Mouse (Mus musculus) spleen, adult 18-20 months (tissue): ENCODE results near the gene Zbtb16.

Experiments used
- DNase-seq, 2 experiments: peaks; one replicate each; pipeline ENCODE4 v3.0.0; 2022; ENCODE audit warnings: mixed read lengths in 2 of 2

Zbtb16 gene

DNA sequence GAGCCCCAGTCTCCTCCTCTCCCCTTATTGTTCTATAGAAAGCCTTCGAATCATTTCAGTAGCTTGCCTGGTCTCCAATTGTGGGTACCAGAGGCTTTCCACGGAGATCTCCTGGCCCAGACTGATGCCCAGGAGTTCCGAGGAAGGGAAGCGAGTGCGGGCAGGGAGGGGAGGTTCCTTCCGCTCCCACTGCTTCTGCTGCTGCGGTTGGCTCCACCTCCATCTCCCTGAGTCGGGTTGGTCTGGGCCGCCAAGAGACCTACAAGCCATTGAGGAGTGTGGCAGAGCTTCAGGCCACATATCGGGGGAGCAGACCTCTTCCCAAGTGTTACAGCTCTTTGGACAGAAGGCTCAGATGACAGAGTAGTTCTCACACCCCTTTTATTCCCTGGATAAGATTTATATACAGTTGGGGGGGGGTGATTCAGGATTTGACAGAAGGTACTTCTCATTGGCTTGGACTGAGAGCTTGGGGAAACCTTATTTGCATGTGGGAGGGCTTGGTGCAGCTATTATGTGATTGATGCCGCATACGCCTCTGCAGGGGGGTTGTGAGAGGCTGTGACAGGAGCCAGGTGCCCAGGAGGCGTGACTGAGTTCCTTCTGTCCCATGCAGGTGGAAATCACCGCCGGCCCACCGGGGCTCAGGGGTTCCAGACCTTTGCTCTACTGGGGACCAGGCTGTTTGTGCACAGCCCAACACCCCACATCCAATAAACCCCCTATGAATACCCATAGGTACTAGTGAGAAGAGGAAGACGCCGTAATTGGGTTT lies 200.3 kb downstream of the Zbtb16 start:
- no peak for DNase-seq

DNA sequence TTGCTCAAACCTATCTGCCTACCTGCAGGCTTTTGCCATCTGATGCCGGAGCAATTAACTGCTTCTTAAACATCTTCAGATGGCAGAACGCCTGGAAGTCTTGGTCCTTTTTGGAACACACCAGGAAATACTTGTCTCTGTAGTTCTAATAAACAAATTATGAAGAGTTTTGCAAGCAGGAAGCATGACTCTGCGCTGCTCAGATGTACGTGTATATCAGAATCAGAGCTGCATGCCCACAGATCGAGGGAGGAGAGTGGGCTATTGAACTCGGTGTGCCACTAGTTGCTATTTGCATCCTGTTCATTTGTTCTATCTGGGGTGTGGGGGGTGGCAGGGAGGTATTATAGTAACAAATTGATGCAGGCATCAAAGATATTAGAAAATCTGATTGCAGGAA lies 202.9 kb downstream of the Zbtb16 start:
- no peak for DNase-seq

DNA sequence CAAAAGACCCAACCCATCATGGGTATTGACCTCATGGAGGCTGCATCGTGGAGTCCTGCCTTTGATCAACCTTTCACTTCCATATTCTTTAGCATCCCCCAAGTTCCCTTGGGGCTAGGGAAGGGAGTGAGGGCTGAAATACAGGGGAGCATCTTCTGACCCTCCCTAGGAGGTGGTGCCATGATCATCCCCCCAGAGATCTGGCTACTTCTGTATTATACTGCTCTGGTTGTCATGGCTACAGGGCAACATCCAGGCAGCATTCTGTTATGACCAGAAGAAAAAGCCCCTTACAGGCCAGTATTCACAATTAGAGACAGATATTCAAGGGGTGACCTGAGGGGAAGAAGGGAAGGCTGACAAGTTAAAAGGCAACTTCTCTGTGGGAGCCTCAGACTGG lies 216.8 kb downstream of the Zbtb16 start:
- DNase-seq, result no peak

DNA sequence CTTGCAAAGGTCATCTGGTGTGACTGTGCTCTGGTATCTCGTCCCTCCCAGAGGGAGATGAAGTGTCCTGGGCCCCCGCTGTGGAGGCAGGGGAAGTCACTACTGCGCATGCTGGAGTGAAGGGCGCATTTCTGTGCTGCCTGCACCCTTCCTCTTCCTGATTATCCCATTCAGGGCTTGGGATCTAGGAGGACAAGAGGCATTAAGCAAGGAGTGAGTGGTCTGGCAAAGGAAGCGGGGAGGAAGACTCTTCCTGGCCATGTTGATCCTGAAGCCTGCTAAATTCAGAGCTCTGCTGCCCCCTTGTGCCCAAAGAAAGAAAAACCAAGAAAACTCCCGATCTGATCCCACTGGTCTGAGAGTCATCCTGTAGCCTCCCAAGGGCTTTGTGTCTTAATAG lies 217.4 kb downstream of the Zbtb16 start:
- peak in 1 of 2 experiments; percentile 55 for DNase-seq

DNA sequence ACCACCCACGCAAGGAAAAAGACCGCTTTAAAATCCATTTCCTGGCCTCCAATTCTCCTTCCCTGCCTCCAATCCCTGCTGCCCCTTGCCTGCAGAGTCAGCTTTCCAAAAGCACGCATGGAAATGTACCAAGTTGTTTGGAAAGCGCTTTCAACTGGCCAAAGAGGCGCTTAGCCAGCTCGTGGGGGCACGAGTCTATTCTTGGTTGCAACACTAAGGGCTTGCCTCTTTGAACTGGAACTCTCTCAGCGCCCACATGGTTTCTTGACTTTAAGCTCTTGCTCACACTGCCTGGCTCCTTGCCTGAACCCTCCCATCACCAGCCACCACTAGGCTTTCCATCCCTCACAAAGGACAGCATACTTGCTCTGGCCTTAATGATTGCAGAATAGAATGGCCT lies 217.9 kb downstream of the Zbtb16 start:
- no peak for DNase-seq

DNA sequence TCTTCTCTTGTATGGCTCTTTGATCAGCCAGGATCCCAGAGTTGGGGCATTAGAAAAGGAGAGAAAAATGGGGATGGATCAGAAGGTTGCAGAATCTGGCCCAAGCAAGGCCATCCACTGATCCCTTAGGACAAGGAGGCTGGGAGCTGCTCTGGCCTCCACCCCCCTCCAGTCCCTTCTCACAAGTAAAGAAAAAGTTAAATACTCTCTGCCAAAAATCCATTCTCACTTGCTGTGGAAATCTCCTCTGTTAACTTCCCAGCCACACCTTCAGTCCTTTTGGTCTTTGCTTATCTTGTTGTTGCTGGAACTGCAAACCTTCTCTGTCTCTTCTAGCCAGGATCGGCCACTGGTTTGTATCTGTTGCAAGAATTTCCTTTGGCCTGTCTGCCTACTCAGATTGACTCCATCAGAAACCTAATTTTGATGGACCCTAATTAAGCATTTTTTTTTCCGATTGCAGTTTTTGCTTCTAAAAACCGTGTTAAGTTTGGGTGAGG lies 218.5 kb downstream of the Zbtb16 start:
- no peak for DNase-seq

DNA sequence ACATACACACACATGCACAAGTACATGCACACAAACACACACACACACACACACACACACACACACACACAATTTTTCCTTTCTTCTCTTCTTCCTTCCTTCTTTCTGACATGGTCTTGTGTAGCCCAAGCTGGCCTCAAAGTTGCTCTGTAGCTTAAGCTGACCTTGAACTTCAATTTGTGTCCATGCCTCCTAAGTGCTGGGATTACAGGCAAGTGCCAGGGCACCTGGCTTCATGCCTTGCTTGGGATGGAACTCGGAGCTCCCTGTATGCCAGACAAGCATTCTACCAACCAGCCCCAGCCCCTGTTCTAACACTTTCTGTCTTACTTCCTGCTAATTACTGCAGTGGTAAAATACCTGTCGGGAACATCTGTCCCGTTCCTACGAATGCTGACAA lies 222.8 kb downstream of the Zbtb16 start:
- no peak for DNase-seq

DNA sequence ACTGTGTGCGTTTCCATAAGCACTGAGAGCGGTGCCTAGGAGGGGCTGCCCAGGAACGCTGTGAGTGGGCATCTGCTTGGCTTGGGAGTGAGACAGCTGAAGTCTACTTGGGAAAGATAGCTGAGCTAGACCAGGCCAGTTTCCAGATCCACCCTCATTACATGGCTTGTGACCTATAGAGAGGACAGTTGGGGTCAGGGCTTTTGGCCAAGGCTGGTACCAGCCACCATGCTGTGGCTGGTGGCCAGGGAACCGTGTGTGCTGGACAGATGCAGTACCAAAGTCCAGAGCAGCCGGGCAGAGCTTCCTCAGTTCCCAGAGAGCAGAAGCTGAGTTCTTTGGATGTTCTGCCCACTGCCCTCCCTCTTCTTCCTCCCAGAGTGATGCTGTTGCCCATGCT lies 223.5 kb downstream of the Zbtb16 start:
- no peak for DNase-seq

DNA sequence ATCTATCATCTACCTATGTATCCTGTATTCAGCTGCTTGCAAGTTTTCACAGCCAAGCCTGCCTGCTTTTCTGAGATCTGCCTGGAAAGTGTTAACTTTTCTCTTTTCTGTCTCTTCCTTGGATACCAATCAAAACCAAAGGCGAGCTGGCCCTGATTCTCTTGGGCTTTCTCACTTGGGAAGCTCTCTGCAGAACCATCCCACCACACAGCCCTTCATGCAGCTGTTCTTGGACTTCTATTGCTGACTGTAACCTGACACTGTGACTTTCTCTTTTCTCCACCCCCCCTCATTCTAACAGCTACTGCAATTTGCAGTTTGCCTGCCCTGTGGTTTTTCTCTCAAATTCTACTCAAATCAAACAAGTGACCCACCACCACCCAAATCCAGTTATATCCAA lies 225.0 kb downstream of the Zbtb16 start:
- DNase-seq, result no peak

DNA sequence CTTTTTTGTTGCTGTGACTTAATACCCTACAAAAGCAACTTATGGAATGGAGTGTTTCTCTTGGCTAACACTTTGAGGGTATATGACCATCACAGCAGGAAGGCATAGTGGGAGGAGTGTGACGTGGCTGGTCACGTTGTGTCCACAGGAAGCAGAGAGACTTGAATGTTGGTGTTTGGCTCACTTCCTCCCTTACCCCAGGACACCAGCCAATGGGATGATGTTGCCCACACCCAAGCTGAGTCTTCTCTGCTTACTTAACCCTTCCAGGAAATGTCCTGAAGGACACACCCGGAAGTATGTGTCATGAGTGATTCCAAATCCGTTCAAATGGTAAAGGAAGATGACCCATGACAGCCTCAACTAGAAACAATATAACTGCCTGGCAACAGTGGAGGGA lies 226.3 kb downstream of the Zbtb16 start:
- no peak for DNase-seq

DNA sequence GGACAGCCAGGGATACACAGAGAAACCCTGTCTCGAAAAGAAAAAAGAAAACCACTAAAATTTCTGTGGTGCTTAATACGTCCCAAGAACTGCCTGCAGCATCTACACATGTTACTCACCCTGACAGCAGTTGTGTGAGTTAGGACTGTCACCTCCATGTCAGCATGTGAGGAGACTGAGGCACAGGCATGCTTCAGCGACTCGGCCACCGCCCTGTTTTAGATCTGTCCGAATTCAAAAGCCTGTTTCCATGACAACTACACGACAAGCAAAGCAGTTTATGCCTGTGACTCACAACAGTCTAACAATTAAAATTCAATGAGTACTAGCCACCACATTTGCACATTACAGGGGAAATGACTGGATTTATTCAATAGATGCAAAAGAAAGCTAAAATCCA lies 228.6 kb downstream of the Zbtb16 start:
- DNase-seq, result no peak

DNA sequence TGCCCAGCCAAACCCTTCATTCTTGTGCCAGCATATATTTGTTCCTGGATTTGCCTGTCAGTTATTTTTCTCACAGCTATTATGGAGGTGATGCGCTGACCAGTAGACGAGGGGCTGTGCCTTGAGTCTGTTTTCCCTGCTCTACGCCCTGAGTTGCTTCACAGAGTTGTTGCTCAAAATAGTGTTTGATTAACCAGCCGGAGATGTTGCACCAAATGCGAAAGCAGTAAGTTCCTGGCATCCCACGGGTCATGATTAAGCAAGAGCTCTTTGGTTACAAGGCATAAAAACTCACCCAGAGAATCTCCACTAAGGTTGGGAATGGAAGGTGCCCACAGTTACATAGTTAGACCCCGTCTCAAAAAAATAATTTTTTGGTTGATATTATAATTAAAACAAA lies 229.9 kb downstream of the Zbtb16 start:
- DNase-seq, result no peak

DNA sequence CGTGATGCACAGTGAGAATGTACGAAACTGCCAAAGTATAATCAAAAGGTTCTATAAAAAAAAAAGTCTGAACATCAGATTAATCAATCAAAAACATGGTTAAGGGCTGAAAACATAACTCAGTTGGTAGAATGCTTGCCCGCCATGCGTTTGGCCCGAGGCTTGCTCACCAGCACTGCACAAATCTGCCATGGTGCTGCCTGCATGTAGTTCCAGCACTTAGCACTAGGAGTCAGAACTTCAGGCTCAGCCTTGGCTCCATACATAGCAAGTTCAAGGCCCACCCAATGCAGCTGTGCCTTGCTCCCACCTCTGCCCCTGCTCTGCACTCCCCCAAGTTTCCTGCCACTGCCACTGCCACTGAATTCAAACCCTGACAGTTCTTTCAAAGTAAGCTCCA lies 230.3 kb downstream of the Zbtb16 start:
- DNase-seq, result no peak

DNA sequence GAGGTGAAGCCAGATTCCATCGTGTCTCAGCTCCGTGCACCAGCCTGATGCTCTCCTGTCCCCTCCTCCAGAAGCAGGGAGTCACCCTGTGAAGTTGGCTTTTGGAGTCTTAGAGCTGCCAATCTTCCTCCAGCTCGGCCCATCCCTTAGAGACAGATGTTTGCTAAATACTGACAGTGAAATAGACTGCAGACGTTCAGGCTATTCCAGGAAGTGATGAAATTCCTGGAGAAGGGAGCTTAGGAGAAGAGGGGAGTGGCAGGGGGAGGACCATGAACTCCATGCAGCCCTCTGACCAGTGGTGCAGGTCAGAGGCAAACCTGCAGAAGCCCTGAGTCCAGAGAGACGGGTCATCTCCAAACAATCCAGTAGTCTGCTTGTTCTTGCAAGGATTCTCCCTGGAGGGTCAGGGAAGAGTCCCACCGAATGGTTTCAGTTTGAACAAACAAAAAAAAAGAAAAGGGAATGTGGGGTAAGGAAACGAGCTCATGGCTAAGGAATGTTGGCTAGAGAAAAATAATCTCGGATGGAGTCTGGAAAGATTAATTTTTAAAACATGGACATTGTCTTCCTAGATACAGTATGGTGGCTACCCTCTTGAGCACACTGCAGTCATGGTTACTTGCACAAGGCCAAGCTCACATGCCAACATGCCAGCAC lies 231.0 kb downstream of the Zbtb16 start, which contains the start of gene Nnmt:
Gene Nnmt (minus strand): TSS at position 215 of the 660 bp plus-strand sequence.
- no peak for DNase-seq
